Mouse (Mus musculus): ENCODE results near the gene Plcb1.

Gene Plcb1

DNA sequence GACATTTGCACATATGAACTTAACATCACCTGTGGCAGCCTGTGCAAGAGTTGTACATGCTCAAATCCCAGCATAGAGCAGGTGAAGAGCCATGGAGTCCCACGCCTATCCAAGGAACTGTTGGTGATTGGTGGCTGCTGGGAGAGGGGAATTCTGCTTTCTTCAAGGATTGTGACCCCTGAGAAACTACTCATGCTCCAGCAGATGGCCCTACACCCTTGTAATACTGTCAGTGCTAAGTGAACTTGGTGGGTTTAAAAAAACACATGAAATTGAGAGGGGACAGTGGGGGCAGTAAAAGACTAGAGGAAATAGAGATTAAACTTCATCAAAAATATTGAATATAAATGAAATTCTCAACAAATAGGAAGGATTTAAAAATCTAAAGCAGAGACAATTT lies 53.0 kb downstream of the Plcb1 start:
- DNase-seq: no peak

DNA sequence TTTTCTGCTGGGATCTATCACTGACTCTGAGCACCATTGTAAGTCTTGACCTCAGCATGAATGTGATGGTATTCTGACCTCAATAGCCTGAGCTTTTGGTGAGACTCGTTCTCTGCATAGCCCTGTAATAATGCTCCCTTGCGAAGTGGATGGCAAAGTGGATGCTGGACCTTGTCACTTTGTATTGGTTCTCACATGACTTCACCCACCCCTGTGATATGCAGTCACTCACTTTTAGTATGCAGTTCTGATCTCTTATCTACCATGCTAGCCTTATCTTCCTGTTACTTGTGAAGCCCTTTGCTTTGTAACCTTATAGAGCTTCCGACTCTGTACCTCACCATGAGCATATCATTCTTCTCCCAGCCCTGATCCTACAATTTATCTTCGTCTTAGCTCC lies 57.0 kb downstream of the Plcb1 start:
- no peak for DNase-seq

DNA sequence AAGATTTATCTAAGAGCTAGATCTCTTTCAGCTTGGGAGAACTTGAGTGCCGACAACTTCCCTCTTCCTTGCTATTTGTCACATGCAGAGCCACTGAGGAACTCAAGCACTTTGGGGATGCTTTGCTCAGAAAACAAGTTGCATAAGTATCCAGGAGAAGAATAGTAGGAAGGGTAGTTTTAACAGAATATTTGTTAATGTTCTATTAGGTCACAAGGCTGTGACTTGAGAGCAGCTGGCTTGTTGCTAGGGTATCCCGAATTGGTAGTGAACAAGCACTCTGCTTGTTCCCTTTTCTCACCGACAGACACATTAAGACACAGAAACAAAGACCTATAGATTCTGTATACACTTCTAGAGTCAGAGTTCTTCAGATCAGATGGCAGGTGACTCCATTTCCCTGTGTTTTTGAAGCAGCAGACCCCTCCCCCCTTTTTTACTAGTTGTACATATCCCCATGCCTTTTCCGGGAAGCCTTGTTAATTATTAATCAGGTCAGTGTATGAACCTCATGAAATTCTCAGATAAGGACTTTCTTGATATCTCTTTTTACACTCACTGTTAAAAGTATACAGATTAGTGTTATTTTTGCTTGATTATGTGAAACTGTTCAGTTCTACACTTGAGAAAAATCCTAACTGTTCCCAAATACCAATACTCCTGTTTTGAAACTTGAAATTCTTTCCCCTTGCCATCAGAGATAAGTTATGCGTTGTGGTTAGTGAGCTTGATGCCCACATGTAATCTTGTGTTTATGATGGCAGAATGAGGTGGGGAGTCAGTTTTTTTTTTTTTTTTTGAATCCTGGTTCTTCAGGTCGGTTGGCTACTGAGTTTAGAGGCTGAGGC lies 58.7 kb downstream of the Plcb1 start:
- no peak for DNase-seq

- DNase-seq: no peak
These were observed 59.4 kb downstream of the Plcb1 start for GRCm38 (mm10) chr2:134845239-134845738.

DNA sequence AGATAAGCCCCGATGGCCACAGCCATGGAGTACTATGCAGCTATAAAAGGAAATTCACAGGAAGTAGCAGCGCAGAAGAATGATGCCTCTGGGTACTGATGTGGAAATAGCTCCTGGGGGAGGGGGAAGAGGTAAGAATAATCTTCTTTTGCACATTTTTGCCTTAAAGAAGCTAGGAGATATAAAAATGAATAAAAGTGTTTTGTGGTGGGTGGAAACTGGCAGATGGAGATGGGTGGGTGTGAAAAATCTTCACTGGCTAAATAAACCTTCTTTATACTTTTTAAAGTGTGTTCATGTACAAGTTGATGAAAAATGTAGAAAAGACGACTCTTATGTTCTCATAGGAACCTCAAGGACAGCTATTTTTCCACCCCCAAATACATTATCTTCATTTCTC lies 60.7 kb downstream of the Plcb1 start:
- no peak for DNase-seq

DNA sequence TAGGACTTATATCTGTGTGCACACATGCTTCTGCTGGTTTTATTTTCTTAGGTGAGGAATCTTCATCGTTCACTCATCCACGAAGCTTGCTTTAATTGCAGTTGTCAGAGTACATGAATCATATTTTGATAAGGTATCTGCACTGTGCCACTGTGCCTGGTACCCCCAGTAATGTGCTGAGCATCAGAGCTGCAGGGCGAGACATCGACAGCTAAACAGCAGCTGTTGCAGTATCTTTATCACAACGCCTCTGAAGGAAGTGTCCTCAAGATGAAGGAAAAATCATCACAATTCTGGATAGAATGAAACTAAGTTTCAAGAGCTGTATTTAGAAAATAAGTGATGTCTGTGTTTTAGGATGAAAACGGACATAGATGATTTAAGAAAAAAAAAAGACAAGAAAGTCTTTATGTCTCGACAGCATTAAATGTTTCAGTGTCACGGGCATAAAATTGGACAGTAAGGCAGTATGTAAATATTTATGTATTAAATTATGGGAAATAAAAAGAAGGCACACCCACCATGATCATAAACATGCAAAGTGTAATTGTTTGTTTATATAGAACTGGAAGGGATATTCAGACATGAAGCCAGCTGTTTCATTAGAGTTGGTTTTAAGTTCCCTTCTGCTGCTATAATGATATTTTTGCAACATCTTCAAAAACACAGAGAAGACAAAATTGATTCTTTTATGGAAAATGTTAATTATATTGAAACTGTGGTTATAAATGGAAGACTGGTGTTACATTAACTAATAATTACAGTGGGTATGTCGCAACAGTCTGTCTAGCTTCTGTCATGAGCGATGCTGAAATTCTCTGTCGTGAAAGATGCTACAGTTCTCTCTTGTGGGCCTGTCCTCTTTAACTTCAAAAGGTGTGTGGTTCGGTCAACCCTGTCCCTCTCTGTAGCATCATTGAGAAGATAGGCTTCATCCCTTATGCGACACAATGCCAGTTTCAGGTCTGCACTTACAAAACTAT lies 65.6 kb downstream of the Plcb1 start:
- no peak for DNase-seq

- no peak for DNase-seq
These were observed 70.4 kb downstream of the Plcb1 start for GRCm38 (mm10) chr2:134856239-134856638.

- DNase-seq: no peak
These were observed 70.8 kb downstream of the Plcb1 start for GRCm38 (mm10) chr2:134856691-134857090.

DNA sequence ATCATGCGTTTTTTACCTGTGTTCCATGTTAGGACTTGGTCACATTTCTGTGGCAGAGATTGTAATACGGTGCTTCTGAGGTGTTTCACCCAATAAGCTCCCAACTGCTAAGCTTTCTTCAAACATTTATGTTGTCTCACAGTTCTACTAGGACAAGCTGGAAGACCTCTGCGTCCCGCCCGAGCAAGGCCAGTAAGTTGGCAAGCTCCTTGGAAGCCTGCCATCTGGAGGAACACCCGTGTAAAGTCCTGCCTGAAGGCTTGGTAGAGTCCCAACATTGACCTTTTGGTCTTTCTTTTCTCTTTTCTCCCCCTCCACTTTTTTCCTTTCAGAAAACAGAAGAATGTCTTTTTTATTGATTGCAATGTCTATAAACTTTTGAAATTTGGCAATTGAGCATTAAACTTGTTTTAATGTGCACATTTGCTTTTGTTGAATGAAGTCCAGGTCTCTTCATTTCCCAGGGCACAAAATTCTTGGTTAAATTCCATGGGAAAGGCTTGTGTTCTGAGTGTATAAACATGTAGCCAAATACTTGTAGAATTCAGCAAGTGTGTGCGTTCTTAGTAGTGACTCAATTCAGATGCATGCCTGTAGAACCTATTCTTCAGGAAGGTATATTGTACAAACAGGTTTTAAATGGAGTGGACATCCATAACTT lies 79.2 kb downstream of the Plcb1 start:
- peak; percentile 49 to 69 for DNase-seq

- DNase-seq: no peak
These were observed 81.5 kb downstream of the Plcb1 start for GRCm38 (mm10) chr2:134867381-134867780.

GRCm38 (mm10) chr2:134871692-134872489 lies 86.0 kb downstream of the Plcb1 start:
- DNase-seq: no peak

DNA sequence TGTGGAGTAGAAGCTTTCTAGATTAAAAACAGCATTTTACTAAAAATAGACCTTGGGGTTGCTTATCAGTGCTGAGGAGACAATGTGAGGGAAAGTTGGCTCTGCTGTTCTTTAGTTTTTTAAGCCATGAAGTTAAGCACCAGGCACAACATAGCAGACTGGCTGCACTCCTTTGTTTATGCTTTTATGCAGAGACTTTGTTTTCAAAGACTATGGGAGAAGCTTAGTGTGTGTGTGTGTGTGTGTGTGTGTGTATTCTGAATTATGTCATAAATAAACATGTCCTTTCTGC lies 86.6 kb downstream of the Plcb1 start:
- DNase-seq: no peak

- no peak for DNase-seq
These were observed 91.3 kb downstream of the Plcb1 start for GRCm38 (mm10) chr2:134877148-134877547.

DNA sequence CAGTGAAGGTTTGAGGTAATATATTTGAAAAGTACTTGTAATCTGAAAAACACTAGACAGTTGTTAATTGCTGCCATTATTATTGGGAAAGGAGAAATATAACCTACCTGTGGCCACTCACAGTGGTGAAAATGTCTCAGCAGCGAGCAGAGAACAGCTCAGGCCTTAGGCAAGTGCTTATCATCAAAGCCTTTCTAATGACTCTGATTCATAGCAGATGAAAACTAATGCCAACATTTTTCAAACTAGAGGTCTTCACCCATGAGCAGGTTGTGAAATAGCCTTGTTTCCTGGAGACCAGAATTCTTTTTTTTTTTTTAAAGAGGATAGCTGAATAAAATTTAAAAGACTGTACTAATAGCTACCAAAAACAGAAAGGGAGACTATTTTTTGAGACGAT lies 105.3 kb downstream of the Plcb1 start:
- no peak for DNase-seq

GRCm38 (mm10) chr2:134894776-134895175 lies 108.9 kb downstream of the Plcb1 start:
- no peak for DNase-seq

GRCm38 (mm10) chr2:134896196-134896595 lies 110.3 kb downstream of the Plcb1 start:
- DNase-seq: no peak

GRCm38 (mm10) chr2:134897083-134897482 lies 111.2 kb downstream of the Plcb1 start:
- no peak for DNase-seq

- no peak for DNase-seq
These were observed 115.7 kb downstream of the Plcb1 start for GRCm38 (mm10) chr2:134901521-134901920.

- DNase-seq: no peak
These were observed 125.0 kb downstream of the Plcb1 start for GRCm38 (mm10) chr2:134910882-134911281.

- no peak for DNase-seq
These were observed 125.5 kb downstream of the Plcb1 start for GRCm38 (mm10) chr2:134911360-134911759.

DNA sequence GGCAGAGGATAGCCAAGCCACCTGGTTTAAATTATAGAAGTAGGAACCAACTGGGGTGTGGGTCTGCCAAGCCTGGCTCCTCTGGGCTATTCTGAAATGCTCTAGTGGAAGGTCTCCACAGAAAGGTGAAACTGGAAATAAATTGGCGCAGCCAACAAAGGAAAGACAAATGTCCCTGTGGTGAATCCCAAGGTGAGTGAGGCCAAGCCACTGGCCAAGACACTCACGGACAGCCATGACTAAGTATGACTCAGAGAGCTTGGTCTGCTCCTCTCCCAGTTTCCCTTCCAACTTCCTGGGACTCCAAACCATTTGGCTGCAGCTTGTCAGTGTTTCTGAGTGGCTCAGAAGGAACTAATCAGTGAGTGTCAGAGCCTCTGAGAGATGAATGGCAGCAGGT lies 126.7 kb downstream of the Plcb1 start:
- no peak for DNase-seq

DNA sequence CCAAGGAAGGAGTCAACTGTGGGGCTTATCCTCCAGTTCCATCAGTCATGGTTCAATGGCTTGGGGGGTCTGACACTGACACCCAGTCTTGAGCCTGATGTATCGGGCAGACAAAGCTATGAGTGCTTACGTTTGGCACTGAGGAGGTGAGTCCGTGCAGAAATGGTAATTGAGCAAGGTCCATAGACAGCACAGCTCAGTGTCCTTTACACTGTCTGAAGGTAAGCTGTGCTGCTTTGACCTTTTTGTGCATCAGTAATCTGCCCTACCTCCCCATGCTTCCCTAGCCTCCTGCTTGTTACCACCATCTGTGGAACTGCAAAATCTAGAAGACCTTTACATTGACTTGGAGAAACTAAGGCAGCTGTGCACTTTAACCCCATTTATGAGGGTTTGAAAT lies 127.7 kb downstream of the Plcb1 start:
- no peak for DNase-seq
